Mouse (Mus musculus): ENCODE data around the gene Mgarp.
"Not testable (repeated sequence)": the region's sequence is repeated elsewhere in the genome, so short reads cannot be mapped to it uniquely, and the experiment has no call there.

The Mgarp gene

DNA sequence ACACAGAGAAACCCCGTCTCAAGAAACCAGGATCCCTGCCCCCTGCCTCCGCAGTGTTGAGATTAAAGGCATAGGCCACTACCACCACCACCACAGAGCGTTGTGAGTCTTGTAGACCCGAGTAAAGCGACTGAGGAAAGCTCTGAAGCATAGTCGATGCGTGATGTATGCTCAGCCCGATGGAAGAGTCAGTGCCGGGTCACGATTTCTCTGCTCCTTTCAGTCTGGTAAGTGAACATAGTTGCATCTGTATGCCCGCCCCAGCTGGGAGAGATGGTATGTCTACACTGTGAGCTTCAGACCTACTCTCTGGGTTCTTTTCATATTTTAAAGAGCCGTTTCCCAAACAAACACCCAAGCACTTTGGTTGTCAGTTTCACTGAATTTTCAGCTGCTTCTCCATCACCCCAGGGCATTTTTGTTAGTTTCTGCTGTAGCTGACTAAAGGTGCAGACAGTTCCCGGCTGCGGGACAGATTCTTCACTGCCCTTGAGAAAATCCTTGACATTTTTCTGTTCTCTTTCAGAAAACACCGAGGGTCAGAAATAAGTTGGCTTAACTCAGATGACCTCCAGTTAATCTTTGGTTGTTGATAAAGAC, 1.3 kb upstream of the Mgarp start:
- DNase-seq (ENCODE audit: low spot score): no peak

DNA sequence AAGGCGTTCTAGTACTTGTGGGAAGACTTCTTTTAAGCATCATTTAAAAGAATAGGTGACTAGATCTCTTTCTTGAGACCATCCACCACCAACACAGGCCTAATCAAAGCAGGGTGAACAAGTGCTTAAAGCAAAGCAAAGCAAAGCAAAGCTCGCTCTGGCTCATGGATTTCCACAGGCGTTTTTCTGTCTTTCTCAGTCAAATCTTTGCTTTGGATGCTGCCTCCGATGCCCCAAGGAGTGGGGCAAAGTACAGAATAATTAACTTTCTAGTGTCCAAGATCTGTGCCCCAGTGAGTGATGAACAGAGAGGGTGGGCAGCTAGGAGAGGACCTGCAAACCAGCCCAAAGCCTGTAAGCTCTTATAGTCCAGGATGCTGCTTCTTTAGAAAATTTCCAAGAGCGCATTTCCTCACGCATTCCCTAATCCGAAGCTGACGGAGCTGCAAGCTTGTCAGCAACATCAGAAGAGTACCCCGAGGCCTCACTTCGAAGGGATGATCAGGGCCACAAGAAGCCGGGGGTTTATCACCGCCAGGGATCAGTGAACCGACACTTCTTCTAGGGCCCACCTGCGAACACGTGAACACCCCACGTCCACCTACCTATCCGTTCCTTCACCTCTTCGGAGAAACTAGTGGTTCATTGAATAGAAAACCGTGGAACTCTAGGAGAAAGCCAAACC, 935 bp downstream of the Mgarp start:
- DNase-seq (ENCODE audit: low spot score): no peak

DNA sequence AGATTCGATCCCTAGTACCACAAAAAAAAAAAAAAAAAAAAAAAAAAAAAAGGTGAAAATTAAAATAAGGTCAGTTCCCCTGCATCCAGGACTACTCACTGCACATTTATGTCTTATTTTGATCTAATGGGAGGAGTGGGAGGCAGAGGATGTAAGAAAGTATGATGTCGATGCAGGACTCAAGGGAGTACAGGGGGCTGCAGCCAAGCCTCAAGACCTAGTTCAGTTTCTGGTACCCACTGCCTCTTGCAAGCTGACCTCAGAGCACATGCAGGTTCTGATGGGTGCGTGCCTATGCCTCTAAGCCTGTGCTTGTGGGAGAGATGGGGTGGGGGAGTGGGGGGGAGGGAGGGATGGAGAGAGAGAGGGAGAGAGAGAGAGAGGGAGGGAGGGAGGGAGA, 1.7 kb downstream of the Mgarp start:
- no peak for DNase-seq (ENCODE audit: low spot score)

DNA sequence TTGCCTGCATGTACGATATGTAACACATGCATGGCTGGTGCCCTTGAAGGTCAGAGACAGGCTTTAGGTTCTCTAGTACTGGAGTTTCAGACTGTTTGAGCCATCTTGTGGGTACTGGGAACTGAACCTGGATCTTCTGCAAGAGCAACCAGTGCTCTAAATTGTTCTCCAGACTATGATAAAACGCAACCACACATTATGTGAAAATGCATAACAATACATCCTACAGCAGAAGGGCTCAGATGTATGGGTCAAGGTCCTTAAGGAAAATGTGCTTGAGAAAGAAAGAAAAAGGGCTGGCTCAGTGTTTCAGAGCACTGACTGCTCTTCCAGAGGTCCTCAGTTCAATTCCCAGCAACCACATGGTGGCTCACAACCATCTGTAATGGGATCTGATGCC, 2.9 kb downstream of the Mgarp start:
- DNase-seq (ENCODE audit: low spot score): no peak

DNA sequence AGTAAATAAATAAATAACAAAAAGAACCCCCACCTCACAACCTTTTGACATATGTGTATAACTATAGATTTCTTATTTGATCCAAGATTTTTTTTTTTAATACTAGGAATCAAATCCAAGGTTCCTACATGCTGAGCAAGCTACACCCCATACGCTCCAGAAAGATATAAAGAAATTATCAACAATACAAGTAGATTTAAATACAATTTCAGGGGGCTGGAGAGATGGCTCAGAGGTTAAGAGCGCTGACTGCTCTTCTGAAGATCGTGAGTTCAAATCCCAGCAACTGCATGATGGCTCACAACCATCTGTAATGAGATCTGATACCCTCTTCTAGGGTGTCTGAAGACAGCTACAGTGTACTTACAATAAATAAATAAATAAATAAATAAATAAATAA, 3.5 kb downstream of the Mgarp start:
- DNase-seq (ENCODE audit: low spot score): not testable (repeated sequence)

DNA sequence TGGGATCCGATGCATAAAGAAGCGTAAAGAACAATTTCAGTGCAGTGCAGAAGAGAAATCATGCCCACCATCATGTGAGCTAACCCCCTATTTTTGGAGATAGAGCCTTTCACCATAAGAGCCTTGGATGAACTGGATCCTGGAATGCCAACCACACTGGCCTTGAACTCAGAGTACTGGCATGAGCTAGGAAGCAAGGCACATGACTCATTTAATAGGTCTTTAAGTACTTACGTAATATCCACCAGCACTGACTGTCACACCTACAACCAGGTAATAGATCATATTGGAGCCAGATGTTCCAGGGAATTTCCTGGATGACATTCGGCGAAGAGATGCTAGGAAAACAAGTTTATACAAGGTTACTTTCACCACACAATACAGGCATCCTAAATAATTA, 4.9 kb downstream of the Mgarp start:
- no peak for DNase-seq (ENCODE audit: low spot score)

DNA sequence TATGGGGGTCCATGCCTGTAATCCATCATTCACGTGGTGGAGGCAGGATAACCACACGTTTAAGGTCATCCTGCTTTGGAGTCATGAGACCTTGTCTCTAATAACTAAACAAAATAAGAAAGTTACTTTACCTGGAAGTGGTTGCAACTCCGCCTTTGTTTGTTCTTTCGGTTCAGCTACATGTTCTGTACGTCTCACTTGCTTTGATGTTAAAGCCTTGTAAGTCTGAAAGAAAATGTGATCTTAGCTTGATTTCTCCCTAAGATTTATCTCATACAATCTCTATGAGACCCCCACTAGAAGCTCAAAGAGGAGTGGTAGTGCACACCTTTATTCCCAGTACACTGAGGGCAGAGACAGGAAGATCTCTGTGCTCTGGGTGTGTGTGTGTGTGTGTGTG, 5.4 kb downstream of the Mgarp start:
- DNase-seq (ENCODE audit: low spot score): no peak

DNA sequence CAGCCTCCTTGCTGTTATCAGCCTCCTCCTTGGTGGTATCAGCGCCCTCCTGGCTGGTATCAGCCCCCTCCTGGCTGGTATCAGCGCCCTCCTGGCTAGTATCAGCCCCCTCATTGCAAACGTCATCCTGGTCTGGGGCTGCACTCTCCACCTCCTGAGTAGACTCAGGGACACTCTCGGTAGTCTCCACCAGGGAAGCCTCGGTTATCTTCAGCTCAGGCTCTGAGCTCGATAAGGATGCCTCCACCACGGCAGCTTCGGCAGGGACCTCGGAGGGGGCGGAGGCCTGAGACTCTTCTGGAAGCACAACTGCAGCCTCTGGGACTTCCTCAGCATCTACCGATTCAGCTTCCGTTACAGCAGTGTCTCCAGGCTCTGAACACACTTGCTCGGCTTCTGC, 7.6 kb downstream of the Mgarp start:
- no peak for DNase-seq (ENCODE audit: low spot score)

DNA sequence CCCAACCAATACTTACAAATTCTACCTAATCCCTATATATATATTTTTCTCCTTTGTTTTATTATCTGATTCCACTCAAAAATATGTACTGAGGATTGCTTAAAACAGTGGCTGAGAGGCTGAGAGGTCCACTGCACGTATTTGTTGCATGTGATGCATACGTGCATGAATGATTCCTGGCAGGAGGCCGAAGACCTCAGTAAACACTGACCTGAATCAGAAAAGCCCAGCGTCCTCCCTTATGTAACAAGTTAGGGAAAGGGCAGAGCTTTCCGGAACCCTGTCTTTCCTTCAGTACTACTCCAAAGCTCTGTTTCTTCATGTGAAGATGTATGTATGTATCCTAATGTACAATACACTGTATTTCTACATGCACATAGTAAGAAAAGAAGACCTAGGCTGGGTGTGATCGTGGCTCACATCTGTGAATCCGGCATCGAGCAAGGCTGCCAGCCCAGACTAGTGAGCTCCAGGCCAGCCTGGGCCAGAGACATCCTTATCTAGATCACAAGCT, 8.6 kb downstream of the Mgarp start:
- DNase-seq (ENCODE audit: low spot score): no peak

DNA sequence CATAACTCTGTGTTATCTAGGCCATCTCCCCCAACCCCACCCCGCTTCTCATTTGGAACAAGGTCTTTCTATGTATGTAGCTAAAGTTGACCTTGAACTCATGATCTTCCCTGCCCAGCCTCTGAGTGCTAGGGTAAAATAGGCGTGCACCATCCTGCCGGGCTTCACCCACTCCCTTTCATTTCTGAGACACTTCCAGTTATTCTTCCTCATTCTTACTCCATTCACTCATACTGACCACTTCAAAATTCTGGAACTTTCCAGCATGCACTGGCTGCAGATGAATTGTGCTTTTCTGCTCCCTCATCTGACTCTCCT, 9.4 kb downstream of the Mgarp start:
- DNase-seq (ENCODE audit: low spot score): no peak

DNA sequence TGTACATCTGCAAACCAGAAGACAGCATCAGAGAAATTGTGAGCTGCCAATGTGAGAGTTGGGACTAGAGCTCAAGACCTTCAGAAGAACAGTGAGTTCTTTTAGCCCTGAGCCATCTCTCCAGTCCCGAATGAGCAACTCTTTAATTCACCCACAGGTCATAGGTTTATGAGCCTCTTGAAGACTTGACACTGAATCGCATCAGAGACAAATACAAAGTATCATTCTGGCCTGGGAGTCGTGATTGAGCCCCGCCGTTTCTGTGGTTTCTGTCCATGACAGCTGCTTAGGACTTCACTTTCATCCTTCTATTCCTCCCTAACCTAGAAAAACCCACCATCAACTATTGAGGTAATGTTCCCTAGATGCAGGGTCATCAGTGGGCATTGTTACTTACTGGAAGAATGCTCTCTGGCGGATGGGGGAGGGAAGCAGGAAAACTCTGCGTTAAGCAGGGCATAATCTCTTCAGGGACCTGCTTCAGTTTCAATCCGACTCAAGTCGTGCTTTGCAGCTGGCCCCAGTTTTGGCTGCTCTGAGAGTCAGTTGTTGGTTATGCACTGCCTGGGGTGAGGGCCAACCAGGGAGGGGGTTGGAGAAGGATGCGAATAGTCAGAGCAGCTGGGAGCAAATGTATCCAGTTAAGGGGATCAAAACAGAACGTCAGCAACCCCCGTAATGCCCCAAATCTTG, 10.0 kb downstream of the Mgarp start:
- DNase-seq (ENCODE audit: low spot score): no peak

DNA sequence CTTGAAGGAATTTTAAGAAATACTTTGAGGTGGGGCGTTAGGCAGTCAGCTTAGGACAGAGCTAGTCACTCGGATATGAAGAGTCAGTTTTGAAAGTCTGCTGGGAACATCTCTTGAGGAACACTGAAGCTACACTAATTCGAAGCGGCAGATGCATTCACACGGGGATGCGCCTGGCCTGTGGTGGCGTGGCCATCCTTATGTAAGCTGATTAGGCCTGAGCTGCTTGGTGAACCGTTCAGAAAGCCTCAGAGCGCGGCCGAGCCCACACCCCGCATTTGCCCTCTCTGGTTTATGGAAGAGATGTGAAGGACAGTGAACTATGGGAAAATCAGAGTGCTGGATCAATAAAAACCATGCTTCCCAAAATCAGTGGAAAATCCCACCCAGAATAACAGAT, 13.1 kb downstream of the Mgarp start:
- no peak for DNase-seq (ENCODE audit: low spot score)

DNA sequence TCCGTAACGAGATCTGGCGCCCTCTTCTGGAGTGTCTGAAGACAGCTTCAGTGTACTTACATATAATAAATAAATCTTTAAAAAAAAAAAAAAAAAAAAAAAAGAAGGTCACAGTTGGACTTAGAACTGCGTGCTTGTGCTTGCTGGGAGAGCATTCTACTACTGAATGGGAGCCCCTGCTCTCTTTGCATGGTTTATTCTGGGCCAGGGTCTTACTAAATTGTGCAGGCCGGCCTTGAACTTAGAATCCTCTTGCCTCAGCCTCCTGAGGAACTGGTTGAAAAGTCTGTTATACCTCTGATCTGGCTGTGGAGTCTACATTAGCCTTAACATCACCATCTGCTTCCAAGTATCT, 15.9 kb downstream of the Mgarp start:
- no peak for DNase-seq (ENCODE audit: low spot score)

DNA sequence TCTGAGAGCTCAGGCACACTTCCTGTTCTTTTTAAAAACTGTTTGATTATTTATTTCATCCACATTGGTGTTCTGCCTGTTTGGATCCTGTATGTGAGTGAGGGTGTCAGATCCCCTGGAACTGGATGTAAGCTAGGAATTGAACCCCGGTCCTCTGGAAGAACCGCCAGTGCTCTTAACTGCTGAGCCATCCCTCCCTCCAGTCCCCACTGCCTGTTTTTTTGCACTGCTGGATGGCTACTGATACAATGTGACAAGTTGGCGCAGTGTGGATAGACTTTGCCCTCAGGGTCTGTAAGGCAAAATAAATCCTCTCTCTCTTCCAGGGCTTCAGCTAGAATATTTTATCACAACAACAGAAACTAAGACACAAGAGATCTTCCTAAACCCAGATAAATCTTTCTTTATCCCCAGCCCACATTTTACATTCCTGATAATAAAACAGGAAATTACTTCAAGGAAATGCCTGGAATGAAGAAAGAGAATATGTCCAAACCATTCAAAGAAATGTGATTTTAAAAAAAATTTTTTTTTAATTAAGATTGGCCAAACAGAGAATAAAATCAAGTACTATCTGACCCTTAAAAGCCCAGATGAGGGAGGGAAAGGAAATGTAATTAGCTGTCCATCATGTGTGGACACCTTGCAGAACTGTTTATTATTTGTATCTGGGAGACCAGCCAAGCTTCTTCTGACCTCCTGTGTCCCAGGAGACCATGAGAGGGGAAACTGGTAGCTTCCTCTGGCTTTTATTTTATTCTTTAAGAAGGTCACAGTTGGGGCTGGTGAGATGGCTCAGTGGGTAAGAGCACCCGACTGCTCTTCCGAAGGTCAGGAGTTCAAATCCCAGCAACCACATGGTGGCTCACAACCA, 16.5 kb downstream of the Mgarp start:
- DNase-seq (ENCODE audit: low spot score): no peak

DNA sequence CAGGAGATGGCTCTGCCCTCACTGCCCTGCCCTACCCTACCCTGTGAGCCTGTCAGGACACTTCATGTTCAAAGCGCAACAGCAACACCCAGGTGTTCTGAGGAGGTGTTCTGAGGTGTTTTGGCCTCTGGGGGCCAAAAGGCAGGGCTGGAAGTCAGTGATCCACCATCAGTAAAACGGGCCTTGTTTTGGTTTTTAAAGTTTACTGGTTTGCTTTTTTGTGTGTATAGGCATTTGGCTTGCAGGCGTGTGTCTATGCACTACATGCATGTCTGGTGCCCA, 17.9 kb downstream of the Mgarp start:
- DNase-seq (ENCODE audit: low spot score): no peak

DNA sequence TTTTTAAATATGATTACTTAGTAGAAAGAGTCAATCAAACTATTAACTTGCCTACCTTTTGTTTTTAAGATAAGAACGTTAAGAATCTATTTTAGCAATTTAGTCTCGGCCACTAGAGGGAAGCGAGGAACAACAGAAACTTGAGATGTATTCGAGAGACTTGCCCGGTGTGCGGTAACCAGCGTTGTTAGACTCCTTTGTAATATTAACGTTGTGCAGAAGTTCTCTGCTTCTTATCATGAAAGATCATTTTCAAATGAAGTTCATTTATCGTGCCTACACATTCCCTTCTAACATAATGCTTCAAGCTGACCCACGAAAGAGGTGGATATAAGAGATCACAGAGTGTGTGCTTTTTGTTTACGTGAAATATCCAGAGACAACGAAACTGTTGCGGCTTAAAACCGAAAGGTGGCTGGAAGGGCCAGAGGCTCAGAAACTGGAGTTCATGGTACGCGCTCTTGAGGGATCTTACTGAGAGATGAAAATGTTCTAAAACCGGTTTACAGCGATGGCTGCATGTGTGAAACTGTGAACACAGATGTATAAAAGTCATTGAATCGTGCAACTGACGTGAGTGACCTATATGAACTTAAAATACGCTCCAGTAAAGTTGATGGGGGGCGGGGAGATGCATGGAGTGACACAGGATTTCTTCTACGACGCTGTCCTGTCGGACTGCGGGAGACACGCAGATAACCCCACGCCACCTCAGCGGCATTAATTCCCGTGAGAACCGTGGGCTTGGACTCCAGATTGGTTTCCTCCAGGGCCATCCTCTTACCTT, 18.5 kb downstream of the Mgarp start:
- DNase-seq (ENCODE audit: low spot score): no peak

DNA sequence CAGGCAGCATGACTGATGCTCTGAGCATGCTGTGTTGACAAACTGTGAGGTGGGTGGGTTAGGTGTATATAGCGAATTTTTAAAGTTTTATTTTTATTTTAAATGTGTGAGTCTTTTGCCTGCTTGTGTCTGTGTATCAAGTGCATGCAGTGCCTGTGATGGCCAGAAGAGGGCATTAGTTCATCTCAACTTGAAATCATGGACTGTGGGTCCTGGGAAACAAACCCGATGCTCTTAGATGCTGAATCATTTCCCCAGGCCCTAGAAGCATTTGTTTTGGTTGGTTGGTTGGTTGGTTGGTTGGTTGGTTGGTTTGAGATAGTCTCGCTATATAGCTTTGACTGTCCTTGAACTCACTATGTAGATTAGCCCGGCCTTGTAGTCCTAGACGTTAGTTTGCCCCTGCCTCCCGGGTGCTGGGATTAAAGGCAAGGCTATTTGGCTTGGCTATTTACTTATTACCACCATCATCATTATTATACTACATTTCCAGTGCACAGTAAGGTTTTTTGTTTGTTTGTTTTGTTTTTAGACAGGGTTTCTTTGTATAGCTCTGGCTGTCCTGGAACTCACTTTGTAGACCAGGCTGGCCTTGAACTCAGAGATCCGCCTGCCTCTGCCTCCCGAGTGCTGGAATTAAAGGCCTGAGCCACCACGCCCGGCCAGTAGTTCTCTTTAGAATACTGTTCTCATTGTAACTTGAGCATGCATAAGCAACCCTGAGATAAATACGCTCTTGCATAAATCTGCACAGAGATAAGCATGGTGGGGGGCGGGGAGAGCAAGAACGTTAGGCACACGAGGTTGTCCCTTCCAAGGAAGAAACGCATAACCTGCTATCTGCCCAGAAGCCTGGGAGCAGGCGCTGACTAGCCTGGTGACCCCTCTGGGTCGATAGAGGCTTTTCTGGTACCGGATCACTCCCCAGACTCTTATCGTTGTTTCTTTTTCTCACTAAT, 21.0 kb downstream of the Mgarp start:
- no peak for DNase-seq (ENCODE audit: low spot score)

DNA sequence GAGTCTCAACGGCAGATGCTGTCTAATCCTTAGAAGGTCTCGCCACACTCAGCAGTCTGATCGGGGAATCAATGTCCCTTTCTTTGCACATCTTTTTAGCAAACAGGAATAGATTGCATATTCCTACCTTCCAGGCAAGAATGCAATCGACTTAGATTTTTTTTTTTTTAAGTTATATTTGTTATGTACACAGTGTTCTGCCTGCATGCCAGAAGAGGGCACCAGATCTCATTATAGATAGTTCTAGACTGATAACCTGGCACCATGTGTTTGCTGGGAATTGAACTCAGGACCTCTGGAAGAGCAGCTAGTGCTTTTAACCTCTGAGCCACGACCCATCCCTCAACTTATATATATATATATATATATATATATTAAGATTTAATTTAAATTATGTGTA, 23.0 kb downstream of the Mgarp start:
- DNase-seq (ENCODE audit: low spot score): no peak

DNA sequence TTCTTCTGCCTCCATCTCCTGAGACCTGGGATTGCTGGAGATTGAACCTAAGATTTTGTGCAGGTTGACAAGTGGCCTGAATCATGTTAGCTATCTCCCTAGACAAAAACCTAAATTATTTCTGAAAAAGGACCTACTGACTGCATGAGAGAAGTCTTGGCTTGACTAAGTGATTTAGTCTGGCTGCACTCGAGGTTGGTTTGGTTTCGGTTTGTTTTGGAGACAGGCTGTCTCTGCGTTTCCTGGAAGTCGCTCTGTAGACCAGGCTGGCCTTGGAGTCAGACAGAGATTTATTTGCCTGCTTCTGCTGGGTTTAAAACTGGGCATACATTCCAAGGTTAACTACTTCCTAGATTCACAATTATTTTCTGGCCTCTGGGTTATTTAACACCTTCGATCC, 23.7 kb downstream of the Mgarp start:
- no peak for DNase-seq (ENCODE audit: low spot score)

DNA sequence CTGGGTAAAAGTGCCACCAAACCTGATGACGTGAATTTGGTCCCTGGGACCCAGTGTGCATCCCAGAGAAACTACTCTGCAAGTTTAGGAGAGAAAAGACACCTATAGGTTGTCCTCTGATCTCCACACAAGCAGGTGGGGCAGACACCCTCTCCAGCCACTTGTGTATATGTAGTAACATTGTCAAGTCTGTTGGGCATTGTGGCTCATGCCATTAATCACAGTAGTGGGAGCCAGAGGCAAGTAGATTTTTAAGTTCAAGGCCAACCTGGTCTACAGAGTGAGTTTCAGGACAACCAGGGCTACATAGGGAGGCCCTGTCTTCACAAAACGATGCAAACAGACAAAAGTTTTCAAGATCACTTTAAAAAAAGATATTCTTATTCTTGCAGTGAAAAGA, 24.7 kb downstream of the Mgarp start:
- DNase-seq (ENCODE audit: low spot score): no peak

DNA sequence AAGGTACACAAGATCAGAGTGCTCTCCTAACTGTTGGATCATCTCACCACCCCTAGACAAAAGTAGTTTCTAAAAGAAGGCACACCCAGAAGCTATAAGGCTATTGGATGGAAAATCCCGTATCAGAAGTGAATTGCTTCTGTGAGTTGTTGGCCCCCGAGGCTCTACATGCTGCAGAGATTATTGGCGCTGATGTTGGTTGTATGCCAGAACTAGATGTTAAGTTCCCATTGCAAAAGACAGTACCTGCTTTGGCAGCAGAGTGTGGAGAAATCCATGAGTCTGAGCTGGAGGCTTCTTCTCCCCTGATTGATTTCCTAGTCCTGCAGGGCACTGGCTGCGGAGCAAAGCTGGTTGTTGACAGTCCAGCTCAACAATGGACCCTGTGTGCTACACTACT, 28.5 kb downstream of the Mgarp start:
- no peak for DNase-seq (ENCODE audit: low spot score)

Data from urinary bladder, postnatal 25 days (tissue).